Mouse (Mus musculus) limb, embryonic 11.5 days (tissue): ENCODE measurements around the gene Spdye4b. TPM values are rescaled to one million over a fixed set of nuclear protein-coding genes. Genes with fewer than 3 reads are reported as not detected.

ENCODE experiments used
- ATAC-seq: fragments of 200-750 bp; cut with Nextera tagmentation; 2 replicates; pipeline ENCODE4 v1.8.0; 2017; ENCODE audit warnings: low read depth; ENCODE audit not compliant: insufficient number of reproducible peaks, low FRiP score, low TSS enrichment
- DNase-seq: peaks from one replicate; pipeline ENCODE4 v3.0.0-alpha.2; 2015; ENCODE audit warnings: low spot score
- H3K27ac ChIP-seq: fragments of 300-500 bp; sonication (generic); replicated peaks from 2 replicates; pipeline ENCODE4 v1.5.1; 2014; ENCODE audit warnings: low read depth, mild to moderate bottlenecking, low read length
- H3K27me3 ChIP-seq: fragments of 300-500 bp; sonication (generic); 2 replicates; pipeline ENCODE4 v1.6.1; 2014; ENCODE audit warnings: mild to moderate bottlenecking, low read length, mixed read lengths; ENCODE audit not compliant: control insufficient read depth, insufficient read depth
- H3K36me3 ChIP-seq: fragments of 300-500 bp; sonication (generic); 2 replicates; pipeline ENCODE4 v1.6.1; 2014; ENCODE audit warnings: mild to moderate bottlenecking, low read length, moderate library complexity, mixed read lengths; ENCODE audit not compliant: control insufficient read depth, insufficient read depth
- H3K4me1 ChIP-seq: fragments of 300-500 bp; sonication (generic); 2 replicates; pipeline ENCODE4 v1.6.1; 2014; ENCODE audit warnings: low read length, mixed read lengths; ENCODE audit not compliant: control insufficient read depth, insufficient read depth
- H3K4me2 ChIP-seq: fragments of 300-500 bp; sonication (generic); 2 replicates; pipeline ENCODE4 v1.6.1; 2014; ENCODE audit warnings: low read depth, mild to moderate bottlenecking, moderate library complexity; ENCODE audit not compliant: severe bottlenecking
- H3K4me3 ChIP-seq: fragments of 300-500 bp; sonication (generic); 2 replicates; pipeline ENCODE4 v1.5.1; 2014; ENCODE audit warnings: low read depth, low read length
- H3K9ac ChIP-seq: fragments of 300-500 bp; sonication (generic); 2 replicates; pipeline ENCODE4 v1.6.1; 2014; ENCODE audit warnings: mild to moderate bottlenecking, low read length
- H3K9me3 ChIP-seq: fragments of 300-500 bp; sonication (generic); 2 replicates; pipeline ENCODE4 v1.6.1; 2016; ENCODE audit warnings: low read length; ENCODE audit not compliant: control insufficient read depth
- WGBS: fragments of 180-500 bp; shearing (Covaris S2); extraction: QIAGEN DNeasy Blood & Tissue Kit; methylation state at CpG from one replicate; pipeline ENCODE4 v1.1.7; 2014; 5-methylcytosine and 5-hydroxymethylcytosine counted together
- polyA plus RNA-seq: library from polyadenylated mRNA; unstranded; fragments of >200 nt; fragmentation: Nextera tagmentation; extraction: Ambion mirVana; gene quantifications from 2 replicates; pipeline ENCODE4 v1.2.1, GENCODE M21; 2014

Gene Spdye4b
- polyA plus RNA-seq, 1 experiment from 2014 or later: not detected

- Histone ChIP-seq H3K9me3 (no peaks in the 10 kb centered on the region), H3K9ac (peak within 1 kb of the TSS; percentile 93), H3K36me3 (peaks cover 6% of the 10 kb centered on the region; the same call in 1 of the 2 replicates), H3K27me3 (no peaks in the 10 kb centered on the region), H3K4me3 (peak within 1 kb of the TSS; percentile 90), H3K27ac (peak within 1 kb of the TSS; percentile 96), H3K4me1 (0 out of 2 replicates have a peak, but pooled peaks cover 9% of the 10 kb centered on the region), H3K4me2 (peak within 1 kb of the TSS; percentile 86)
- DNase-seq (peak; percentile 93), ATAC-seq (peak; percentile 92)
- under 1% methylated on average over 58 of the region's 58 CpGs for WGBS
These were observed 54.3 kb downstream of the Spdye4b start, which contains the start of gene Zfp12 for GRCm38 (mm10) chr5:143235028-143235693. Gene Zfp12, plus strand, starts transcription at chr5:143235163.

DNA sequence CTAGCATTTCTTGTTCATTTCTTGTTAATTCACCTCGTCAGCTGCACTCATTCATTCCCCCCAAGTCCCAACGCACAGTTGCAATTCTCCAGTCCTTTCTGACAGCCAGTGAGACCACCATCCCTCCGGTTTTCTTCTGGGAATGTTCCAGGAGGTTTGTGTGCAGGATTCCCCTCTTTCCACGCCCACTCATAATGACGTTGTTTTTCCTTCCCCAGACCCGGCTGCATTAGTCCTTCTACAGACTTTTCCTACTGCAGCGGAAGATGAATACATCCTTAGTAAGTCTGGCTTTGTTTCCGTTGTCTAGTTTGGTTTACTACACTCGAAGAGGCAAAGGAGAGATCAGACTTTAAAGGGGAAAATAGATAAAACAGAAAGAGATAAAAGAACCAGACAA lies 55.2 kb downstream of the Spdye4b start:
- no peak overlapping the region for H3K27ac ChIP-seq

DNA sequence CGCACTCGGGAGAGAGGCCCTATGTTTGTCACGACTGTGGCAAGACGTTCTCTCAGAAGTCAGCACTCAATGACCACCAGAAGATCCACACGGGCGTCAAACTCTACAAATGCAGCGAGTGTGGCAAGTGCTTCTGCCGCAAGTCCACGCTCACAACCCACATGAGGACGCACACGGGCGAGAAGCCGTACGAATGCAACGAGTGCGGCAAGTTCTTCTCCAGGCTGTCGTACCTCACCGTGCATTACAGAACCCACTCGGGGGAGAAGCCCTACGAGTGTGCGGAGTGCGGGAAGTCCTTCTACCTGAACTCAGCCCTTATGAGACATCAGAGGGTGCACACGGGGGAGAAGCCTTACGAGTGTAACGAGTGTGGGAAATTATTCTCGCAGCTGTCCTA lies 64.1 kb downstream of the Spdye4b start:
- Histone ChIP-seq H3K4me2 (no peak overlapping the region), H3K9ac (no peak overlapping the region), H3K27ac (no peak overlapping the region), H3K27me3 (no peaks in the 10 kb centered on the region), H3K9me3 (no peaks in the 10 kb centered on the region), H3K4me1 (no peaks in the 10 kb centered on the region), H3K4me3 (no peak overlapping the region), H3K36me3 (peaks cover 37% of the 10 kb centered on the region)
- 97% methylated on average over 26 of the region's 26 CpGs for WGBS
- DNase-seq (no peak), ATAC-seq (no peak)

More for the DNA sequence above, 55.2 kb downstream of the Spdye4b start:
- ATAC-seq (no peak), DNase-seq (no peak)
- 58% methylated on average over 9 of the region's 9 CpGs for WGBS
- Histone ChIP-seq H3K9ac (peak overlapping the region; percentile 93), H3K9me3 (no peaks in the 10 kb centered on the region), H3K36me3 (peaks cover 8% of the 10 kb centered on the region; the same call in 1 of the 2 replicates), H3K4me2 (peak overlapping the region; percentile 86), H3K4me1 (0 out of 2 replicates have a peak, but pooled peaks cover 9% of the 10 kb centered on the region), H3K27me3 (no peaks in the 10 kb centered on the region), H3K4me3 (peak overlapping the region; percentile 90)

GRCm38 (mm10) chr5:143252039-143252438 lies 71.2 kb downstream of the Spdye4b start:
- H3K4me1 ChIP-seq: peaks cover 17% of the 10 kb centered on the region
- H3K36me3 ChIP-seq: peaks cover 2% of the 10 kb centered on the region; the same call in 1 of the 2 replicates
- H3K27me3 ChIP-seq: peaks cover 62% of the 10 kb centered on the region
- 39% methylated on average over 6 of the region's 6 CpGs for WGBS
- H3K4me2 ChIP-seq: no peak overlapping the region
- DNase-seq: no peak
- no peak for ATAC-seq
- H3K9me3 ChIP-seq: 0 out of 2 replicates have a peak, but pooled peaks cover 2% of the 10 kb centered on the region
- no peak overlapping the region for H3K27ac ChIP-seq
- H3K9ac ChIP-seq: no peak overlapping the region
- H3K4me3 ChIP-seq: no peak overlapping the region

DNA sequence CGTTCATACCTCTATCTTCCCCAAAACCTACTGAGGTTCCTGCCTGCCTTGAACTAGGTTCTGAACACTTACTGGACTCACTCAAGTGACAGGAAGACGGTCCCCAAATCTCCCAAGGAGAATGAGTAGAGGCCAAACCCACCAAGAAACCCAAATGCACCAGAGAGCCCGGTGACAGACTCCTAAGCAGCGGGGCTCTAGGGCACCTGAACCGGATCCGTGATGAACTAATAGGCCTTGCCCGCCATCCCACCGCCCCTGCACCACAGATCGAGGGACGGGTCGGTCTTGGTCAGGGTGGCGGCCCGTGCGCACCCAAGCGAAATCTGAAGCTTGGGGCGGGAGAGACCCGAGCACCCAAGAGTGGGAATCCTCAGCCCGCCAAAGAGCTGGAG lies 72.0 kb downstream of the Spdye4b start:
- Histone ChIP-seq H3K36me3 (peaks cover 2% of the 10 kb centered on the region; the same call in 1 of the 2 replicates), H3K9ac (no peak overlapping the region), H3K4me3 (peak overlapping the region; percentile 29; the same call in 1 of the 2 replicates), H3K4me1 (peaks cover 17% of the 10 kb centered on the region), H3K27ac (no peak overlapping the region), H3K27me3 (peaks cover 66% of the 10 kb centered on the region), H3K4me2 (no peak overlapping the region; the same call in 1 of the 2 replicates), H3K9me3 (0 out of 2 replicates have a peak, but pooled peaks cover 2% of the 10 kb centered on the region)
- 10% methylated on average over 18 of the region's 18 CpGs for WGBS
- DNase-seq: peak; percentile 33
- ATAC-seq: no peak

DNA sequence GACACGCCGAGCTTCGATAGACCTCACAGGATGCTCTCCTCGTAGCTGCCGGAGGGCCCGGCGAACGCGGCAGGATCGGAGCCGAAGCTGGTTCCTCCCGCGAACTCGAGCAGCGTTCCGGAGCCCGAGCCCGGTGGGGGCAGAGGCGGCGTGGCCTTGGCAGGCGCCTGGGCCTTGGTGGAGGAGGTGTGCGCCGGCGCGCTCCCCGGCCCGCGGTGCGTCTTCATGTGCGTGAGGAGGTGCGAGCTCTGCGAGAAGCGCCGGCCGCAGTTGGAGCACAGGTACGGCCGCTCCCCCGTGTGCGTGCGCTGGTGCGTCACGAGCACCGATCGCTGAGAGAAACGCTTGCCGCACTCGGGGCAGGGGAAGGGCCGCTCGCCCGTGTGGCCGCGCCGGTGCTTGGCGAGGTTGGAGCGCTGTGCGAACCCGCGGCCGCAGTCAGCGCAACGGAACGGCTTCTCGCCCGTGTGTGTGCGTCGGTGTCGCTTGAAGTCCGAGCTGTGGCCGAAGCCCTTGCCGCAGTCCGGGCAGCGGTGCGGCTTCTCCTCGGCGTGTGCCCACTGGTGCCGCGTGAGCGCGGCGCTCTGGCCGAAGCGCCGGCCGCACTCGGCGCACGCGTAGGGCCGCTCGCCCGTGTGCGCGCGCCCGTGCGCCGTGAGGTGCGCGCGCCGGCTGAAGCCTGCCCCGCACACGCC lies 72.5 kb downstream of the Spdye4b start:
- H3K4me3 ChIP-seq: peak overlapping the region; percentile 29
- ATAC-seq (peak; percentile 7; the same call in 1 of the 2 replicates), DNase-seq (peak; percentile 53)
- H3K27me3 ChIP-seq: peaks cover 66% of the 10 kb centered on the region
- WGBS: 1% methylated on average over 92 of the region's 103 CpGs
- H3K9me3 ChIP-seq: 0 out of 2 replicates have a peak, but pooled peaks cover 2% of the 10 kb centered on the region
- H3K36me3 ChIP-seq: no peaks in the 10 kb centered on the region; the same call in 1 of the 2 replicates
- no peak overlapping the region; the same call in 1 of the 2 replicates for H3K9ac ChIP-seq
- peaks cover 17% of the 10 kb centered on the region for H3K4me1 ChIP-seq
- H3K4me2 ChIP-seq: peak overlapping the region; percentile 79
- no peak overlapping the region for H3K27ac ChIP-seq

GRCm38 (mm10) chr5:143253881-143254486 lies 73.2 kb downstream of the Spdye4b start:
- Histone ChIP-seq H3K27ac (no peak overlapping the region), H3K9ac (no peak overlapping the region), H3K9me3 (0 out of 2 replicates have a peak, but pooled peaks cover 2% of the 10 kb centered on the region), H3K36me3 (no peaks in the 10 kb centered on the region), H3K4me2 (peak overlapping the region; percentile 79), H3K4me1 (peaks cover 17% of the 10 kb centered on the region), H3K27me3 (peaks cover 66% of the 10 kb centered on the region), H3K4me3 (peak overlapping the region; percentile 29)
- DNase-seq (no peak), ATAC-seq (peak; percentile 12; the same call in 1 of the 2 replicates)
- 2% methylated on average over 81 of the region's 81 CpGs for WGBS
